Mouse (Mus musculus) macrophage (primary cell): Measurements from ENCODE around the gene Ppp2r3c. TPM values are rescaled to one million over a fixed set of nuclear protein-coding genes. Genes with fewer than 3 reads are reported as not detected.
"Not testable (repeated sequence)": the region's sequence is repeated elsewhere in the genome, so short reads cannot be mapped to it uniquely, and the experiment has no call there.

Experiments
- H3K27ac ChIP-seq: fragments of 350-480 bp; formaldehyde crosslinking; 2 replicates; pipeline ENCODE4 v1.9.0; 2021
- H3K36me3 ChIP-seq: fragments of 350-480 bp; formaldehyde crosslinking; 2 replicates; pipeline ENCODE4 v1.9.0; 2021; ENCODE audit errors: inconsistent target
- H3K4me3 ChIP-seq: fragments of 350-480 bp; formaldehyde crosslinking; 2 replicates; pipeline ENCODE4 v1.9.0; 2021; ENCODE audit errors: inconsistent target
- H3K79me2 ChIP-seq: fragments of 350-480 bp; formaldehyde crosslinking; 2 replicates; pipeline ENCODE4 v1.9.0; 2021; ENCODE audit errors: inconsistent target
- WGBS: methylation state at CpG from one replicate; pipeline ENCODE4 v1.1.7; 2026; ENCODE audit warnings: inconsistent platforms; ENCODE audit not compliant: missing documents; 5-methylcytosine and 5-hydroxymethylcytosine counted together
- polyA plus RNA-seq: library from polyadenylated mRNA; stranded (reverse); fragments of 250-400 nt; gene quantifications from 3 replicates; pipeline ENCODE4 v1.2.4, GENCODE M21; 2018; ENCODE audit warnings: inconsistent platforms
- total RNA-seq, 78 experiments: library from RNA; depleted of rRNA; stranded (reverse); fragments of 250-400 nt; gene quantifications; 1 replicate in 9 of 78; 2 replicates in 24 of 78; 3 replicates in 43 of 78; 4 replicates in 2 of 78; pipeline ENCODE4 v1.2.4; 2018; ENCODE audit warnings: inconsistent platforms in 56 of 78

Ppp2r3c gene
- total RNA-seq (2018; cell fraction: chromatin; rRNA removed): 10 to 100 TPM; 11.7 to 54.2 (median 29.8) TPM
- total RNA-seq (2018; cell fraction: cytosol; rRNA removed): 10 to 100 TPM in 15 of 26 experiments, 1 to 10 TPM in 11; 6.6 to 15.1 (median 11.0) TPM
- 10 to 100 TPM in 19 of 26 experiments, 1 to 10 TPM in 7; 8.0 to 31.3 (median 16.6) TPM for total RNA-seq (2018; cell fraction: nucleus; rRNA removed)
- polyA plus RNA-seq: 9.6 to 11.8 TPM (median 10.6 TPM) in 3 replicates

DNA sequence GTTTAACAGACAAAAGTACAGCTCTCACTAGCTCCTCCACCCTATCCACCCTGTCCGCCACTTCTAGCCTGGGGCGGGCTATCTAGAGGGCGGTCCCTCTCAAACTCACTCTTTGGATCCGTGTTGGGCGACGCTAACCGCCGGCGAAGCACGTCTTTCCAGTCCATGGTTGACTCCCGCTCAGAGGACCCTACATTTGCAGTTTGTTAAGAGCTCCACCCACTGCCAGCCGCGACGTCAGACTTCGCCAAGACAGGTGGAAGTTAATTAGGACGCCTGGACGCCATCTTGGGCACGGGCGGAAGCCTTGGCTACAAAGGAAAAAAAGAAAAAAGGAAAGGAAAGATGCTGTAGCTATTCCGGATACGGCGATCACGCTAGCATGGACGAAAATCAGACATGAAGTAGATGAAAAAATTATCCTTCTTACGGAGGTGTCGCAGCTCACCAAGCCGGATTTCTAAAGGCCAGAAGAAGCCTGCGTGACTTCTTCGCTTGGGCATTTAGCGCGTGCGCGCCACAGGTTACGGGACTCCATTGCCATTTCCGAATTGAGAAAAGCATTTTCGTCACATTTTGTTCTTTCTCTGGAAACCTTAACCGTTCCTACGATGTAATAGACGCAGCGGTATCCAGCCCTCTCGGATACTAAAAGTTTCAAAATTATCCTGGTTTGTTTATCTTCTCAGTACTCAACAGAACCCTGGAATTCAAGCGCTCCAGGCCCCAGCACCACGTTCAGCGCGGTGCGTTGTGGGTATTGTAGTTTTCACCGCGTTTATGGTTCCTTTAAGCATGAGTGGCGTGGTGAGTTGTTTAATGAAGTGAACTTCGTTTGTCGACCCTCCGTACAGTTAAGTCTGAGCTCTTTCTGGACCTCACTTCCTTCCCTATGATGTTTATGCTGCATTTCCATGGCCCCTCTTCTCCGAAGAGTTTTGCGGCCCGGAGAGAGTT is at the start of gene Ppp2r3c:
Gene Ppp2r3c (minus strand): TSS at position 514 of the 957 bp plus-strand sequence.
- Histone ChIP-seq H3K4me3 (peak within 1 kb of the TSS; percentile 90), H3K27ac (peak within 1 kb of the TSS; percentile 86), H3K36me3 (peaks cover 8% of the 10 kb centered on the region; the same call in 1 of the 2 replicates), H3K79me2 (peaks cover 22% of the 10 kb centered on the region)
- under 1% methylated on average over 55 of the region's 55 CpGs for WGBS

DNA sequence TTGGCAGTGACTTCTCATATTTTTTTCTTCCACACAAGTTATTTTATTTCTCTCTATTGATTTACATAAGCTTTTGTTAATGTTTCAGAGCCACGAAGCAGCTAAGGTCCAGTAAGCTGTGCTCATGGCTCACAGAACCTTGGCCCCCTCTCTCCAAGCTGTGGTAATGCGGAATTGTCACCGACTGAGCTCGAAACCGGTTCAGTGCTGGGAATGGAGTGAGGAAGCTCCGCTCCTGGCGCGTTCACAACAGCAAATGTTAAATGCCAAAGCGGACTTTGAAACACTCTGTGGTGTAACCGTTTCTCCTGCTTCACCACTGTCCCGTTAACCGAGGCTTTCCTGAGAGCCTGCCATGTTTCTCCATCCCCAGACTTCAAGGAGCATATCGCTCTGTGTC is 41.8 kb upstream of the Ppp2r3c start:
- Histone ChIP-seq H3K36me3 (no peaks in the 10 kb centered on the region), H3K4me3 (no peak overlapping the region), H3K27ac (no peak overlapping the region), H3K79me2 (no peaks in the 10 kb centered on the region)
- 20% methylated on average over 13 of the region's 13 CpGs for WGBS

DNA sequence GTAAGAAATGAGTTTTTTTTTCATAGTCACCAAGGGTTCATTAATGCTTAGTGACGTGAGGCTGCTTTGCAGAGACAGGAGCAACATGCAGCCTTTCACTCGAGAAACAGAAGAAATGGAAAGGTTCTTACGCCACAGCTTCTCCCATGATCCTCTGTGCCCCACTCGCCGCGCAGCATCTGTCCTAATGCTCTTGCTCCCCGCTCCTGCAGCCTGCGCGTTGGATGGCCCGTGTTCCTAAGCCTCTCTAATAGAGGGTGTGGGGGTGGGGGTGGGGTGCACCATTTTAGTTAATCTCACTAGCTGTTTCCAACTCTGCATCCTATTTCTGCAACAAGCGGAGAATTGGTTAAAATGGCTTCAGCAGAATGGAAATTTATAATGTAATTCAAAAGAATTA is 41.2 kb upstream of the Ppp2r3c start:
- no peaks in the 10 kb centered on the region for H3K36me3 ChIP-seq
- WGBS: 90% methylated on average over 11 of the region's 11 CpGs

DNA sequence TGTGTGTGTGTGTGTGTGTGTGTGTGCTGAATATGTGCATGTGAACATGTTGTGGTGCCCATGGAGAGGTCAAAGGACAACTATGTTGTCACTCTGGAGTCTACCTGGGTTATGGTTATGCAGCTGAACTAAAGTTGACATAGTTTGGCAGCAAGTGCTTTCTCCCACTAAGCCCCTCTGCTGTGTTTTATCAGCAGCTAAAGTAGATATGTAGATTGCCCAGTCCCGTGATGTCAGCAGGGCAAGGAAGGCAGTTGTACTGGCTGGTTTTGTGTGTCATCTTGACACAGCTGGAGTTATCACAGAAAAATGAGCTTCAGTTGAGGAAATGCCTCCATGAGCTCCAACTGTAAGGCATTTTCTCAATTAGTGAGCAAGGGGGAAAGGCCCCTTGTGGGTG is 40.2 kb upstream of the Ppp2r3c start:
- WGBS: 100% methylated on average over 1 of the region's 1 CpGs
- H3K79me2 ChIP-seq, H3K36me3 ChIP-seq, H3K4me3 ChIP-seq, H3K27ac ChIP-seq: not testable (repeated sequence)

More for the DNA sequence above, 41.2 kb upstream of the Ppp2r3c start:
- Histone ChIP-seq H3K27ac (no peak overlapping the region), H3K4me3 (no peak overlapping the region), H3K79me2 (no peaks in the 10 kb centered on the region)

DNA sequence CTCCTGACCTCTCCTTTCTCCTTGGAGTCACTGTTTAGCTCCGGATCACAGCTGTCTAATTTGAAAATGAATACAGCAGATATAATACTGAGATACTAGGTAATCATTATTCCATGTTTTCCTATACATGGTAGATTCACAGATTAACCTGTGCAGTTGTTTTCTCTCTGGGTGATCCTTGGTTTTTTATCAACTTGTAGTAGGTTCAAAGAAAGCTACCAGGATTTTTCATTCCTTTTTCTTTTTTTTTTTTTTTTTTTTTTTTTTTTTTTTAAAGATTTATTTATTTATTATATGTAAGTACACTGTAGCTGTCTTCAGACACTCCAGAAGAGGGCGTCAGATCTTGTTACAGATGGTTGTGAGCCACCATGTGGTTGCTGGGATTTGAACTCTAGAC is 35.7 kb upstream of the Ppp2r3c start:
- H3K4me3 ChIP-seq, H3K79me2 ChIP-seq, H3K36me3 ChIP-seq, H3K27ac ChIP-seq: not testable (repeated sequence)
- WGBS: 83% methylated on average over 1 of the region's 2 CpGs

DNA sequence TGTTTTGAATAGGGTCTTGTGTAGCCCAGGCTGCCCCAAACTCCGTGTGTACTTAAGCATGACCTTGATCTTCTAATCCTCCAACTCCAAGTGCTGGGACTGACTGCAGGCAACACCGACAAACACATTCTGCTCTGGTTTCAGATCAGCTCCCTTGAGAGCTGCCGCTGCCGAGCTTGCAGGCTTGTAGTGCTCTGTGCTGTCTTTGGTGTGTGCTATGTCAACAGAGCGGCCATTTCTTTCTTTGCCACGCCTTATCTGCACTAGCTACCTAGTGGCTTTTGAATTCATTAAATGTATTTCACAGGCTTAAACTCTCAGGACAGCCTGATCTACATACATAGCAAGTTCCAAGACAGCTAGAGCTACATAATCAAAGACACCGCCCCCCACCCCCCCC is 30.9 kb upstream of the Ppp2r3c start:
- Histone ChIP-seq H3K79me2 (no peaks in the 10 kb centered on the region), H3K4me3 (no peak overlapping the region), H3K36me3 (no peaks in the 10 kb centered on the region), H3K27ac (no peak overlapping the region)
- WGBS: 100% methylated on average over 6 of the region's 7 CpGs

DNA sequence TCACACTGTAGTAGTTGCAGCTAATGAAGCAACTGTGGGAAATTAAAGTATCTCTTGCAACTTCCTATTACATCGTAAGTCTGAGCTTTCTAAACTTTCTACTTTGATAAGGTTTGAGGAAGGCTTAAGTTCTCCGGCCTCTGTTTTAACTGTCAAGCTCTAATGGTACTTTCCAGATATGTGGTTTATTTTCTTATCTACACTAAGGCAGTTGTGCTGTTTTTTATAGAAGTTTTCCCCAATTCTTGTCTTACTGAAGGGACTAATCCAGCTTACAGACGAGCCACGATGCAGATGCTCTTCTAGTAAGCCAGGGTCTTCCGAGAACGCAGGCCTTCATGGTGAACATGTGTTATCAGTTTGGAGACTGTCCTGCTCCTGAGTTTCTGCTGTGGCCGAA is 26.6 kb upstream of the Ppp2r3c start:
- no peak overlapping the region for H3K4me3 ChIP-seq
- no peaks in the 10 kb centered on the region for H3K36me3 ChIP-seq
- 83% methylated on average over 7 of the region's 7 CpGs for WGBS
- H3K79me2 ChIP-seq: no peaks in the 10 kb centered on the region
- H3K27ac ChIP-seq: no peak overlapping the region

DNA sequence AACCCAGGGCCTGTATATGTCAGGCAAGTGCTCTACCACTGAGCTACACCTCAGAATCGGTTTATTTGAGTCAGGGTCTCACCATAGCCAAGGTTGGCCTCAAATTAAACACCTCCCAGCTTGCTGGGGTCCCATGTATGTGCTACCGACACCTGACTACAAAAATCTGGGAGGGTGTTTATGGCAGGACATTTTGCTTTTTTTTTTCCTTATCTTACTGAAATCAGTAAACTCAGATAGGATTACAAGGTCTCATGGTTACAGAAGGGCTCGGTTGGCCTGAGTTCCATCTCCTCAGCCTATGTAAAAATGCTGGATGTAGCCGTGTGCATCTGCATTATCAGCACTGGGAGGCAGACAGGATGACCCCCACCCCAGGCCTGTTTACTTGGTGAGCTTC is 26.0 kb upstream of the Ppp2r3c start:
- 91% methylated on average over 4 of the region's 4 CpGs for WGBS
- no peak overlapping the region for H3K4me3 ChIP-seq

DNA sequence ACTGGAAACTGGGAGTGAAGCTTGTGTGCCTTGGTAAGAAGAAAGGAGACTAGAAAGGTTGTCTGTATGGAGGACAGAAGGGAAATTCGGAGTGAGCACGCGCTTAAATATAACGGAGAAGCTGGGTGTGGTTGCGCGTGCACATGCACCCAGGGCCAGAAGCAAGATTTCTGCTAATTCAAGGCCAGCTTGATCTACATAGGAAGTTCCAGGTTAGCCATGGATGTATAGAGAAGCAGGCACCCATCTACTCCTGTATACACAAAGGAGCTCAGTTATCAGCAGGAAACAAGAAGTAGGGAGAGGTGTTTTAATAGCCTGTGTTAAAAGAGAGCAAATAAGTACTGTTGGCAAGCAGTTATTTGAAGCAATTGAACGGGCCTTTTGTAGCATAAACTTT is 22.9 kb upstream of the Ppp2r3c start:
- 84% methylated on average over 7 of the region's 7 CpGs for WGBS
- no peak overlapping the region for H3K27ac ChIP-seq
- H3K4me3 ChIP-seq: no peak overlapping the region
- H3K79me2 ChIP-seq: no peaks in the 10 kb centered on the region
- no peaks in the 10 kb centered on the region for H3K36me3 ChIP-seq

More for the DNA sequence above, 26.0 kb upstream of the Ppp2r3c start:
- no peaks in the 10 kb centered on the region for H3K79me2 ChIP-seq
- H3K27ac ChIP-seq: no peak overlapping the region
- H3K36me3 ChIP-seq: no peaks in the 10 kb centered on the region

DNA sequence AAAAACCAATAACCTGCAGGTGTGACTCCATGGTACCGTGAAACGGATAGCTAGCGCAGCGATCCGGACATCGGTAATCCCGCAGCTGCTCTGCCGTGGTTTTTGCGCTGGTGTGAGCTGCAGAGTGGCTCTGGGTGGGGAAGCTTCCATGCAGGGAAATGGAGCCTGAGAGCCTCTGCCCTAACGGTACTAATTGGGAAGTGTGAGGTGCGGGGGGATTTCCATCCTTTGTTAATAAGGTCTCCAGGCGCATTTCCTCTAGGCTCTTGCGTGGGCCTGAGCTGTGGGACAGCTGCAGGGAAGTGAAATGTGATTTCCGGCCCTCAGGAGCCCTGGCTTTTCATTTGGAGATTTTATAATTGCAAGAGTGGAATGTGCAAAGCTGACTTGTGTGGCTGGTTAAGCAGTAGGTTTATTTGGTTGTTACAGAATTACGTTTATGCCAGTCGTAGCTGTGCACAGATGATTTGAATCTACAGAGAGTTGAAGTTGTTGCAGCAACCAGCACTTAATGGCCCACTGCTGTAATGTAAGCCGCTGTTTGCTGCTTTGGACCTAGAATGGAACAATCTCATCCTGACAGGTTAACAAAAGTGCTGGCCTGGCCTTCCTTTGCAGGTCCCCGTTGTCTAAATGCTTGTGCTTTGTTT is 19.0 kb upstream of the Ppp2r3c start:
- Histone ChIP-seq H3K4me3 (no peak overlapping the region), H3K79me2 (no peaks in the 10 kb centered on the region), H3K36me3 (no peaks in the 10 kb centered on the region), H3K27ac (no peak overlapping the region)
- 94% methylated on average over 18 of the region's 18 CpGs for WGBS

DNA sequence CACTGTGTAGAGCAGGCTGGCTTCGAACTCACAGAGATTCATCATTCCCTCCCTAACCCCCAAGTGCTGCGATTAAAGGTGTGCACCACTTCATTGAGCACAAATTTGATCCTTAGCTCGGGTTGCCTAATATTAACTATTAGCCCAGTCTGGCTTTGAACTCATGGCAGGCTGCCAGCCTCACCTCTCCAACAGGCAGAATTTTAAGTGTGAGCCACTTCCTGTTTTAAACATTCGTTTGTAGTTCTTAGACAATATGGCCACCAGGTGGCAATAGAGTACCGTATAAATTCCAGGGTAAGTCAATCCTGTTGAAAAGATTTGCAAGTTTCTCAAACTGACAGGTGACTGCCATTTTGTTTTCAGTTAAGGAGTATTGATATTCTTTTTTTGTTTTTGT is 12.4 kb upstream of the Ppp2r3c start:
- no peak overlapping the region for H3K27ac ChIP-seq
- no peaks in the 10 kb centered on the region for H3K79me2 ChIP-seq
- H3K4me3 ChIP-seq: no peak overlapping the region
- H3K36me3 ChIP-seq: no peaks in the 10 kb centered on the region
- WGBS: 33% methylated on average over 5 of the region's 5 CpGs

DNA sequence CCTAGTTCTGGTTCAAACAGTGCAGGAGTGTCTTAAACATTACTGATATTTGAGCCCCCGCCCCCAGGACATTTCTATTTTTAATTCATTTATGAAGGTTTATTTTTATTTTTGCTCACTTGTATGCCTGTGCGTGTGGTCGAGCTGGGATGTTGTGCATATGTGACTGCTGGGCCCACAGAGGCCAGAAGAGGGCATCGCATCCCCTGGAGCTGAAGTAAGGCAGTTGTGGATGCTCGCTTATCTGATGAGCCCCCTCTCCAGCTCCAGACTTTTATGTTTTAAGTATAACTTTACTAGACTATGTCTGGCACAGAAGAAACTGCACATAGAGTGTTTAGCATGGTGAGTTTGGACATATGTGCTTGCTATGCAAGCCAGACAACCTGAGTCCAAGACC is 11.1 kb upstream of the Ppp2r3c start:
- Histone ChIP-seq H3K4me3 (no peak overlapping the region), H3K36me3 (0 out of 2 replicates have a peak, but pooled peaks cover 6% of the 10 kb centered on the region), H3K79me2 (no peaks in the 10 kb centered on the region), H3K27ac (no peak overlapping the region)
- 97% methylated on average over 5 of the region's 5 CpGs for WGBS

DNA sequence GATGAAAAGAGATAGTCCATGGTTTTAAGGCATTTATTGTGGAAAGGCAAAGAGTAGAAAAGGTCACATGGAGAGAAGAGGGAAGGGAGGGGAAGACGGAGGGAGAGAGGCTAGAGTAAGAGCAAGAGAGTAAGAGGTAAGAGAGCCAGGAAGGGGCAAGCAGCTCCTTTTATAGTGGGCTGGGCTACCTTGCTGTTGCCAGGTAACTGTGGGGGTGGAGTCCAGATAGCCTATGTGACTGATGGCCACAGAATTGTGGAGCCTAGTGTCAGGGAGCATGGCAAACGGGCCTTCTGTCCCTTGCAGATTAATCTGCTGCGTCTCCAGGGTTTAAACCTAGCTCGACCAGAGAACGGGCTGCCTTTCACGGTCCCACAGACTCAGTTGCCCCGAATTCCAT is 9.0 kb upstream of the Ppp2r3c start:
- Histone ChIP-seq H3K36me3 (0 out of 2 replicates have a peak, but pooled peaks cover 6% of the 10 kb centered on the region), H3K4me3 (no peak overlapping the region), H3K79me2 (no peaks in the 10 kb centered on the region), H3K27ac (no peak overlapping the region)
- WGBS: 92% methylated on average over 7 of the region's 7 CpGs

DNA sequence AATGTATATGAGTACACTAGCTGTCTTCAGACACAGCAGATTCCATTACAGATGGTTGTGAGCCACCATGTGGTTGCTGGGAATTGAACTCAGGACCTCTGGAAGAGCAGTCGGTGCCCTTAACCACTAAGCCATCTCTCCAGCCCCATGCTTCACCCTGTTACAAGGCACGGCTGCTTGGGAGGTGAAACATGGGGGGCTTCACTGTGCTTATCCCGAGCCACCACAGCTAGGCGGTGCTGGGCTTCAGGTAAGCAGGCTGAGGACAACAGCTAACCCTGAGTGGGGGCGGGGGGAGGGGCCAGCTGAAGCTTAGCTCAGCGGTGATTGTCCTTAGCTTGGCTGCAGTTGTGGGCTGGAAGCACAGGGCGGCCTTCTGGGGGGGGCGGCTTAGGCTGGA is 6.7 kb upstream of the Ppp2r3c start:
- WGBS: 95% methylated on average over 8 of the region's 8 CpGs
- no peaks in the 10 kb centered on the region for H3K79me2 ChIP-seq
- 0 out of 2 replicates have a peak, but pooled peaks cover 6% of the 10 kb centered on the region for H3K36me3 ChIP-seq
- H3K27ac ChIP-seq: no peak overlapping the region
- H3K4me3 ChIP-seq: no peak overlapping the region

DNA sequence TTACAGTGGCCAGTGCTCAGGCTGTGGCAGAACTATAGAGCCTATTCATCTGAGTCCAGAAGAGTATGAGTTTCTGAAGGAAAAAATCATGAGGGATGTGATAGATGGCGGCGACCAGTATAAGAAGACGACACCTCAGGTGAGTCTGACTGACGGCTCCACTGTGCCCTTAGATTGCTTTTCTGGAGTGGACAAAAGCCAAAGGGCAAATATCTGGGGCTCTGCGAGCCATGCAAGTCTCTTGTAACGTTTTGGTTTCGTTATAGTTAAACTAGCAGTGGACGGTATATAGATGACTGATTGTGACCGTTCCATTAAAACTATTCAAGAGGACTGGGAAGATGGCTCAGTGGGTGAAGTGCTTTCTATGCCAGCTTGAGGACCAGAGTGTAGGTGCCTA is 5.9 kb upstream of the Ppp2r3c start:
- WGBS: 90% methylated on average over 9 of the region's 9 CpGs
- H3K79me2 ChIP-seq: no peaks in the 10 kb centered on the region
- H3K36me3 ChIP-seq: 0 out of 2 replicates have a peak, but pooled peaks cover 6% of the 10 kb centered on the region
- H3K4me3 ChIP-seq: no peak overlapping the region
- no peak overlapping the region for H3K27ac ChIP-seq
